Mouse (Mus musculus) urinary bladder, adult 18-20 months (tissue): ENCODE results near the gene Sass6.
"Not testable (repeated sequence)": the region's sequence is repeated elsewhere in the genome, so short reads cannot be mapped to it uniquely, and the experiment has no call there.

Experiments
- DNase-seq, 2 experiments: peaks; one replicate each; pipeline ENCODE4 v3.0.0; 2022; ENCODE audit warnings: low spot score in 2 of 2, mixed read lengths in 2 of 2

Sass6 gene

DNA sequence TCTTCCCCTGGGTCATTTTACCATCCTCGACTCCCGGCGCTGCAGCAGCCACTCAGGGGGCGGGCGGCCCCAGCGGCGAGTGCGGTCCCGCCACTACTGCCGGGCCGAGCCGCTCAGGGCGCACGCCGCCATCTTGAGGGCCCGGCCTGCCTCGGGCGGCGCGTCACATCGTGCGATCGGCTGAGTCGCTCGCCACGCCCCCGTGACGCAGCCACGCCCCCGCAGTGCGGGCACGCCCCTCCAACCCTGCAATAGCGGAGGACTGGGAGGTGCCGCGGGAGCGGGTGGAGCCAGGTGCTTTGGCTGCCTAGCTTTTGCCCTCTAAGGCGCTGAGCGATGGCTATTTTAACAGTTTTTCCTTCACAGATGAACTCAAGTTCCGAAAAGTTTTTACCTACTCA lies 67.7 kb downstream of the Sass6 start, which contains the start of gene Mfsd14a:
Gene Mfsd14a (minus strand): TSS at position 215 of the 401 bp plus-strand sequence.
- peak; percentile 98 to 99 for DNase-seq

DNA sequence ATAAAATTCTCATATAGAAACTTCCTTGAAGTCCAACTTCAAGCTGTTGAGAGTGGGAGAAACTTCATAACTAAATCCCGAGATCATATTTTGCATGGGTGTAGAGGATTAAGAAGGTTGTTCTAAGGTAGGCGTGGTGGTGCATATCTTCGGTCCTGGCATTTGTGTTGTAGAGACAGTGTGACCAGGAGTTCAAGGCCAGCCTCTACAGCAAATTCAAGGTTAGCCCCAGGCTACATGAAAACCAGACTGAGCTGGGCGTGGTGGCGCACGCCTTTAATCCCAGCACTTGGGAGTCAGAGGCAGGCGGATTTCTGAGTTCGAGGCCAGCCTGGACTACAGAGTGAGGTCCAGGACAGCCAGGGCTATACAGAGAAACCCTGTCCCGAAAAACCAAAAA lies 69.5 kb downstream of the Sass6 start:
- not testable (repeated sequence) for DNase-seq
